Mouse (Mus musculus) frontal cortex, postnatal 14 days (tissue): Measurements from ENCODE around the gene Olfr57.
"Not testable (repeated sequence)": the region's sequence is repeated elsewhere in the genome, so short reads cannot be mapped to it uniquely, and the experiment has no call there.

ENCODE experiments used
- DNase-seq, 2 experiments: peaks; one replicate each; pipeline ENCODE4 v3.0.0; 2022; ENCODE audit warnings: low spot score in 2 of 2

Gene Olfr57

GRCm38 (mm10) chr10:79028441-79028840, at the start of gene Olfr57:
Olfr57 (plus strand) TSS chr10:79028741.
- no peak for DNase-seq

GRCm38 (mm10) chr10:78980750-78981149, 47.8 kb upstream of the Olfr57 start, which contains the start of gene Olfr1352:
Olfr1352 (plus strand) TSS chr10:78981050.
- DNase-seq, result no peak

- DNase-seq, result no peak
These were observed 16.4 kb upstream of the Olfr57 start, which contains the start of gene Olfr1351 for GRCm38 (mm10) chr10:79012172-79012571. Olfr1351 (plus strand) TSS chr10:79012472.

GRCm38 (mm10) chr10:79042457-79042856, 13.9 kb downstream of the Olfr57 start:
- DNase-seq, result not testable (repeated sequence)

- not testable (repeated sequence) for DNase-seq
These were observed 28.8 kb downstream of the Olfr57 start for GRCm38 (mm10) chr10:79057370-79057769.
